Mouse (Mus musculus) MEL (cell line): ENCODE results near the gene Slc16a8. TPM values are rescaled to one million over a fixed set of nuclear protein-coding genes. Genes with fewer than 3 reads are reported as not detected.

Experiments
- DNase-seq: peaks from one replicate; pipeline ENCODE4 v3.0.0; 2011; ENCODE audit warnings: low read depth, low spot score
- H3K27ac ChIP-seq: 2 replicates; pipeline ENCODE4 v1.5.1; 2012; ENCODE audit warnings: low read depth, mild to moderate bottlenecking, control low read depth, low read length, moderate library complexity; ENCODE audit not compliant: control insufficient read depth
- H3K27me3 ChIP-seq, 2 experiments: fragments of 150-350 bp in 1 of 2; sonication (generic) in 1 of 2; 2 replicates each; pipeline ENCODE4 v1.6.1; 2012; ENCODE audit warnings: low read length in 2 of 2, mild to moderate bottlenecking in 2 of 2, improper control_type of control experiment in 1 of 2, moderate library complexity in 1 of 2; ENCODE audit not compliant: insufficient read depth in 2 of 2, control insufficient read depth in 1 of 2
- H3K36me3 ChIP-seq, 2 experiments: 2 replicates each; pipeline ENCODE4 v1.6.1; 2012 to 2014; ENCODE audit warnings: low read length in 2 of 2, improper control_type of control experiment in 1 of 2, inconsistent platforms in 1 of 2, mild to moderate bottlenecking in 1 of 2; ENCODE audit not compliant: insufficient read depth in 2 of 2, control insufficient read depth in 1 of 2
- H3K4me1 ChIP-seq, 2 experiments: fragments of 150-350 bp in 1 of 2; sonication (generic) in 1 of 2; 2 replicates each; pipeline ENCODE4 v1.6.1; 2012; ENCODE audit warnings: low read length in 2 of 2, improper control_type of control experiment in 1 of 2, mild to moderate bottlenecking in 1 of 2; ENCODE audit not compliant: insufficient read depth in 2 of 2, control insufficient read depth in 1 of 2
- H3K4me3 ChIP-seq, 2 experiments: fragments of 150-350 bp in 1 of 2; sonication (generic) in 1 of 2; 2 replicates each; pipeline ENCODE4 v1.5.1; 2012; ENCODE audit warnings: low read depth in 2 of 2, low read length in 2 of 2, mild to moderate bottlenecking in 2 of 2, moderate library complexity in 2 of 2, control low read depth in 1 of 2, improper control_type of control experiment in 1 of 2; ENCODE audit not compliant: control insufficient read depth in 1 of 2, insufficient read depth in 1 of 2
- H3K79me2 ChIP-seq: 2 replicates; pipeline ENCODE4 v1.6.1; 2012; ENCODE audit warnings: mild to moderate bottlenecking, low read length, moderate library complexity; ENCODE audit not compliant: control insufficient read depth, poor library complexity, insufficient read depth
- H3K9ac ChIP-seq: 2 replicates; pipeline ENCODE4 v1.6.1; 2012; ENCODE audit warnings: low read depth, mild to moderate bottlenecking, control low read depth, low read length, moderate library complexity; ENCODE audit not compliant: control insufficient read depth, poor library complexity, severe bottlenecking
- H3K9me3 ChIP-seq: fragments of 150-350 bp; sonication (generic); replicated peaks from 2 replicates; pipeline ENCODE4 v1.6.1; 2012; ENCODE audit warnings: mild to moderate bottlenecking, low read length, improper control_type of control experiment, moderate library complexity; ENCODE audit not compliant: insufficient read depth
- BHLHE40 ChIP-seq: IDR thresholded peaks from 2 replicates; pipeline ENCODE4 v1.6.1; 2012; ENCODE audit warnings: low read depth, mild to moderate bottlenecking, inconsistent platforms, low read length, improper control_type of control experiment, borderline replicate concordance
- CHD2 ChIP-seq: IDR thresholded peaks from 2 replicates; pipeline ENCODE4 v1.6.1; 2011; ENCODE audit warnings: low read length, improper control_type of control experiment
- CTCF ChIP-seq, 3 experiments: IDR thresholded peaks in 2 of 3; conservative IDR thresholded peaks in 1 of 3; 2 replicates each; pipeline ENCODE4 v1.5.1; 2011 to 2012; ENCODE audit warnings: low read length in 3 of 3, low read depth in 2 of 3, mild to moderate bottlenecking in 2 of 3, improper control_type of control experiment in 1 of 3, inconsistent platforms in 1 of 3, mixed read lengths in 1 of 3, moderate library complexity in 1 of 3; ENCODE audit not compliant: control insufficient read depth in 1 of 3, insufficient read depth in 1 of 3, poor library complexity in 1 of 3, severe bottlenecking in 1 of 3
- ELF1 ChIP-seq: IDR thresholded peaks from 2 replicates; pipeline ENCODE4 v1.6.1; 2014; ENCODE audit warnings: low read depth, mild to moderate bottlenecking, inconsistent platforms, low read length, improper control_type of control experiment, moderate library complexity
- EP300 ChIP-seq, 2 experiments: IDR thresholded peaks; 2 replicates each; pipeline ENCODE4 v1.6.1; 2011; ENCODE audit warnings: improper control_type of control experiment in 2 of 2, low read length in 2 of 2, low read depth in 1 of 2, mild to moderate bottlenecking in 1 of 2
- GABPA ChIP-seq: IDR thresholded peaks from 2 replicates; pipeline ENCODE4 v1.6.1; 2012; ENCODE audit warnings: low read depth, mild to moderate bottlenecking, inconsistent platforms, low read length, improper control_type of control experiment, moderate library complexity
- HCFC1 ChIP-seq: IDR thresholded peaks from 2 replicates; pipeline ENCODE4 v1.6.1; 2012; ENCODE audit warnings: low read depth, mild to moderate bottlenecking, inconsistent platforms, low read length, improper control_type of control experiment, moderate library complexity
- JUND ChIP-seq: IDR thresholded peaks from 2 replicates; pipeline ENCODE4 v1.6.1; 2011; ENCODE audit warnings: low read depth, mild to moderate bottlenecking, improper control_type of control experiment, low read length
- MAFK ChIP-seq: IDR thresholded peaks from 2 replicates; pipeline ENCODE4 v1.6.1; 2011; ENCODE audit warnings: low read depth, mild to moderate bottlenecking, low read length, improper control_type of control experiment, borderline replicate concordance
- MXI1 ChIP-seq: IDR thresholded peaks from 2 replicates; pipeline ENCODE4 v1.6.1; 2011; ENCODE audit warnings: mild to moderate bottlenecking, low read depth, low read length, improper control_type of control experiment
- POLR2A ChIP-seq, 2 experiments: IDR thresholded peaks; 2 replicates each; pipeline ENCODE4 v1.6.1; 2011 to 2012; ENCODE audit warnings: low read length in 2 of 2, mild to moderate bottlenecking in 2 of 2, control low read depth in 1 of 2, improper control_type of control experiment in 1 of 2, low read depth in 1 of 2, moderate library complexity in 1 of 2; ENCODE audit not compliant: control insufficient read depth in 1 of 2, insufficient read depth in 1 of 2, poor library complexity in 1 of 2
- POLR2AphosphoS2 ChIP-seq: IDR thresholded peaks from 2 replicates; pipeline ENCODE4 v1.6.1; 2011; ENCODE audit warnings: low read length, improper control_type of control experiment
- POLR2AphosphoS5 ChIP-seq: IDR thresholded peaks from 2 replicates; pipeline ENCODE4 v1.6.1; 2012; ENCODE audit warnings: low read depth, borderline replicate concordance, mild to moderate bottlenecking, inconsistent platforms, low read length, moderate library complexity, mixed read lengths
- RAD21 ChIP-seq: IDR thresholded peaks from 2 replicates; pipeline ENCODE4 v1.6.1; 2011; ENCODE audit warnings: mild to moderate bottlenecking, low read depth, low read length, improper control_type of control experiment
- SMC3 ChIP-seq: IDR thresholded peaks from 2 replicates; pipeline ENCODE4 v1.6.1; 2011; ENCODE audit warnings: low read depth, low read length, improper control_type of control experiment
- TAL1 ChIP-seq: IDR thresholded peaks from 2 replicates; pipeline ENCODE4 v1.6.1; 2012; ENCODE audit warnings: mild to moderate bottlenecking, inconsistent platforms, low read length, moderate library complexity, mixed read lengths
- TCF12 ChIP-seq: IDR thresholded peaks from 2 replicates; pipeline ENCODE4 v1.6.1; 2014; ENCODE audit warnings: low read depth, mild to moderate bottlenecking, inconsistent platforms, low read length, improper control_type of control experiment, moderate library complexity
- USF1 ChIP-seq: IDR thresholded peaks from 2 replicates; pipeline ENCODE4 v1.6.1; 2014; ENCODE audit warnings: low read depth, mild to moderate bottlenecking, inconsistent platforms, low read length, improper control_type of control experiment, moderate library complexity
- USF2 ChIP-seq, 2 experiments: IDR thresholded peaks; 2 replicates each; pipeline ENCODE4 v1.6.1; 2011 to 2012; ENCODE audit warnings: improper control_type of control experiment in 2 of 2, low read length in 2 of 2, borderline replicate concordance in 1 of 2, inconsistent platforms in 1 of 2, low read depth in 1 of 2, mild to moderate bottlenecking in 1 of 2; ENCODE audit not compliant: insufficient read depth in 1 of 2
- ZC3H11A ChIP-seq: IDR thresholded peaks from 2 replicates; pipeline ENCODE4 v1.6.1; 2012; ENCODE audit warnings: low read depth, mild to moderate bottlenecking, inconsistent platforms, low read length, improper control_type of control experiment
- ZKSCAN1 ChIP-seq: IDR thresholded peaks from 2 replicates; pipeline ENCODE4 v1.6.1; 2012; ENCODE audit warnings: low read depth, mild to moderate bottlenecking, inconsistent platforms, low read length, improper control_type of control experiment, moderate library complexity
- ZMIZ1 ChIP-seq: IDR thresholded peaks from 2 replicates; pipeline ENCODE4 v1.6.1; 2012; ENCODE audit warnings: low read depth, mild to moderate bottlenecking, inconsistent platforms, low read length, improper control_type of control experiment, moderate library complexity
- ZNF384 ChIP-seq: IDR thresholded peaks from 2 replicates; pipeline ENCODE4 v1.6.1; 2012; ENCODE audit warnings: low read depth, mild to moderate bottlenecking, inconsistent platforms, low read length, improper control_type of control experiment
- polyA plus RNA-seq, 2 experiments: library from polyadenylated mRNA; stranded (reverse) in 1 of 2; unstranded in 1 of 2; fragments of >175 nt in 1 of 2; fragments of >200 nt in 1 of 2; gene quantifications; 2 replicates each; pipeline versions ENCODE4 v1.2.1 to v1.2.4; 2012; ENCODE audit warnings: low replicate concordance in 2 of 2, low read depth in 1 of 2; ENCODE audit not compliant: insufficient read length in 2 of 2, insufficient read depth in 1 of 2, missing spikeins in 1 of 2
- total RNA-seq: library from RNA; depleted of rRNA; stranded (reverse); fragments of 300-350 nt; gene quantifications from 2 replicates; pipeline ENCODE4 v1.2.3, GENCODE M21; 2012

The Slc16a8 gene
- total and polyA plus RNA-seq, 3 experiments: 0.15 to 0.47 TPM; not detected in 1

DNA sequence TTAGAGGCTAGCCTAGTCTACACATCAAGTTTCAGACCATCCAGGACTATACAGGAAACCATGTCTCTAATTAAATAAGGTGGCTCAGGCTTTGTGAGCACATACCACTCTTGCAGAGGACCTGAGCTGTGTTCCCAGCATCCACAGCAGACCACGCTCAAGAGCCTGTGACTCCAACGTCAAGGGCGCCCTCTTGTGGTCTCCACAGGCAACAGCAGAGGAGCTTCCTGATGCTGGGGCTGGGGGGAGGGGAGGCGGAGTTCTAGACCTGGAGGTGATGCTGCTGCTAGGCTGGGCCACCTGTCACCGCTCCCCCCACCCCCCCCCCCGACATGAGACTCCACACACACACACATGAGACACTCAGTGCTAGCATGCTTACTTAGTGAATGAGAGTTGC is 25.6 kb upstream of the Slc16a8 start:
- Histone ChIP-seq H3K9ac (peak overlapping the region; percentile 67; the same call in 1 of the 2 replicates), H3K27ac (peak overlapping the region; percentile 91), H3K27me3 (no peaks in the 10 kb centered on the region), H3K4me3 (no peak overlapping the region), H3K36me3 (peaks cover 0 to 15% of the 10 kb centered on the region in 2 experiments; a peak in 2 of 4 replicates), H3K4me1 (peaks cover 7 to 14% of the 10 kb centered on the region in 2 experiments; a peak in 3 of 4 replicates), H3K79me2 (no peaks in the 10 kb centered on the region), H3K9me3 (no peaks in the 10 kb centered on the region)
- peak; percentile 60 for TF ChIP-seq RAD21
- TF ChIP-seq BHLHE40: 0 out of 2 replicates have a peak, but pooled peaks have one; percentile 34
- TF ChIP-seq SMC3: peak; percentile 71
- peak; percentile 89 to 98 (median 93) for TF ChIP-seq CTCF (IDR thresholded peaks at IDR 0.05 in 2 of 3, conservative IDR thresholded peaks at IDR 0.05 in 1 of 3; ENCODE audit: control insufficient read depth in 1 of 3, insufficient read depth in 1 of 3, low read depth in 2 of 3, low read length in 3 of 3, poor library complexity in 1 of 3, severe bottlenecking in 1 of 3)
- TF ChIP-seq ZC3H11A: peak; percentile 38; the same call in 1 of the 2 replicates
- peak; percentile 40; the same call in 1 of the 2 replicates for TF ChIP-seq HCFC1
- TF ChIP-seq ZNF384: no peak
- TF ChIP-seq ELF1: 0 out of 2 replicates have a peak, but pooled peaks have one; percentile 40
- TF ChIP-seq CHD2: peak; percentile 48; the same call in 1 of the 2 replicates
- no peak for TF ChIP-seq POLR2AphosphoS5
- TF ChIP-seq TCF12: no peak
- 0 out of 4 replicates have a peak, but pooled peaks of 1 of the 2 experiments have one; percentile 24 for TF ChIP-seq EP300 (IDR thresholded peaks at IDR 0.05; ENCODE audit: low read depth in 1 of 2, low read length in 2 of 2)
- DNase-seq: peak; percentile 90

DNA sequence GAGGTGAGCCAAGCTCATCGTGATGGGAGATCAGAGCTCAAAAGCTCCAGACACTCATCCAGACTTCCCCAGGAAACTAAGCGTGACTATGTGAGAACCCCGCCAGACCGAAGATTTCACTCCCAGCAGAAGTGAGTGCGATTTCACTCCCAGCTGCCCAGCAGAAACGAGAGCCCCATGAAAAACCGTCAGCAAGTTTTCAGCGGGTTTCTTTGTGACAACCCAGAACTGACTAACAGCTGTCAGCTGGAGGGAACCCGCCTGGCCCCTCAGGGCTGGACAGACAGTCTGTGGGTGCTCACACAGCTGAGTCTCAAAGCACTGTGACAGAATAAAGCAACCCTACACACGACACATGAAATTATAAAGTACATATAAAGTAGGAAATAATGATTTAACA is 23.2 kb upstream of the Slc16a8 start:
- Histone ChIP-seq H3K4me3 (no peak overlapping the region), H3K9me3 (no peaks in the 10 kb centered on the region), H3K9ac (no peak overlapping the region), H3K27me3 (no peaks in the 10 kb centered on the region), H3K36me3 (peaks cover 0 to 15% of the 10 kb centered on the region in 2 experiments; a peak in 2 of 4 replicates), H3K4me1 (peaks cover 7 to 14% of the 10 kb centered on the region in 2 experiments; a peak in 3 of 4 replicates), H3K27ac (no peak overlapping the region), H3K79me2 (no peaks in the 10 kb centered on the region)
- DNase-seq: no peak
- TF ChIP-seq HCFC1 (no peak), POLR2AphosphoS5 (no peak), CTCF (IDR thresholded peaks at IDR 0.05 in 2 of 3, conservative IDR thresholded peaks at IDR 0.05 in 1 of 3; ENCODE audit: control insufficient read depth in 1 of 3, insufficient read depth in 1 of 3, low read depth in 2 of 3, low read length in 3 of 3, poor library complexity in 1 of 3, severe bottlenecking in 1 of 3) (no peak)

DNA sequence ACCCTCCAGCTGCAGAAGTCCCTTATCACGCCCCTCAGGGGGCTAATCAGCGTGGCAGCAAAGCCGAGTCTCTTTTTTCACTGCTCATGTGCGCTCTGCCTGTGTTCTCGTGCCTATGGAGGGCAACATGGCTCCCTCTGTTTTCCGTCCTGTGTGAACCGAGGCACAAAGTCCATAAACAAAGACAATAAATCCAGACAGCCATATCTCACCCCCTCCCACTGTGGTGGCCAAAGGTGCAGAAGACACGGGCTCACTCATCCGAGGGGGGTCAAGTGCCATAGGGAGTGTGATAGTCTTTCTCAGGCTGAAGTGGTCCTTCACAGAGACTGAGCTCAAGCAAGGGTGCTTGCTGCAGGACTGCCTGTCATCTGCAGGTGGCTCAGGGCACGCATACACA is 18.5 kb upstream of the Slc16a8 start:
- H3K4me3 ChIP-seq: no peak overlapping the region
- DNase-seq: no peak
- no peaks in the 10 kb centered on the region for H3K4me1 ChIP-seq
- no peak overlapping the region for H3K27ac ChIP-seq
- no peak overlapping the region for H3K9ac ChIP-seq
- H3K79me2 ChIP-seq: no peaks in the 10 kb centered on the region; the same call in 1 of the 2 replicates
- H3K27me3 ChIP-seq: no peaks in the 10 kb centered on the region
- no peaks in the 10 kb centered on the region for H3K36me3 ChIP-seq
- H3K9me3 ChIP-seq: no peaks in the 10 kb centered on the region
- TF ChIP-seq ZKSCAN1 (no peak), BHLHE40 (no peak), MAFK (no peak), USF1 (no peak), MXI1 (no peak), JUND (no peak), ZMIZ1 (no peak), ZC3H11A (no peak), EP300 (IDR thresholded peaks at IDR 0.05; ENCODE audit: low read depth in 1 of 2, low read length in 2 of 2) (no peak), HCFC1 (no peak), POLR2AphosphoS2 (no peak), TAL1 (no peak), GABPA (no peak), RAD21 (no peak), USF2 (IDR thresholded peaks at IDR 0.05; ENCODE audit: borderline replicate concordance in 1 of 2, insufficient read depth in 1 of 2, low read depth in 1 of 2, low read length in 2 of 2) (no peak), POLR2A (IDR thresholded peaks at IDR 0.05; ENCODE audit: control insufficient read depth in 1 of 2, insufficient read depth in 1 of 2, low read depth in 1 of 2, low read length in 2 of 2, poor library complexity in 1 of 2) (no peak), ELF1 (no peak)
